Mouse (Mus musculus): ENCODE results near the gene Bfar. TPM values are rescaled to one million over a fixed set of nuclear protein-coding genes. Genes with fewer than 3 reads are reported as not detected.
A peak's percentile ranks its signal among the peaks of the same experiment; 100 is the strongest.
"Not testable (repeated sequence)": the region's sequence is repeated elsewhere in the genome, so short reads cannot be mapped to it uniquely, and the experiment has no call there.

Bfar gene
- 10 to 100 TPM; 34.8 to 39.8 (median 35.8) TPM for total RNA-seq (2022)

GRCm38 (mm10) chr16:13671685-13672385 lies at the start of gene Bfar, which contains the start of gene 3110001I22Rik:
Bfar (plus strand) TSS chr16:13671858.
3110001I22Rik (plus strand) TSS chr16:13671929.
- DNase-seq (ENCODE audit: low spot score in 2 of 2), result peak; percentile 72 to 91

- DNase-seq (ENCODE audit: low spot score in 2 of 2), result no peak
Observed at GRCm38 (mm10) chr16:13628345-13628744, 43.3 kb upstream of the Bfar start.

- DNase-seq (ENCODE audit: low spot score in 2 of 2), result not testable (repeated sequence)
Observed at GRCm38 (mm10) chr16:13638198-13638597, 33.5 kb upstream of the Bfar start.

GRCm38 (mm10) chr16:13639508-13639907 lies 32.1 kb upstream of the Bfar start:
- no peak for DNase-seq (ENCODE audit: low spot score in 2 of 2)

- no peak for DNase-seq (ENCODE audit: low spot score in 2 of 2)
Observed at GRCm38 (mm10) chr16:13640064-13640463, 31.6 kb upstream of the Bfar start.

GRCm38 (mm10) chr16:13644474-13644873 lies 27.2 kb upstream of the Bfar start:
- DNase-seq (ENCODE audit: low spot score in 2 of 2), result no peak

- no peak for DNase-seq (ENCODE audit: low spot score in 2 of 2)
Observed at GRCm38 (mm10) chr16:13645930-13646329, 25.7 kb upstream of the Bfar start.

GRCm38 (mm10) chr16:13658886-13659285 lies 12.8 kb upstream of the Bfar start:
- DNase-seq (ENCODE audit: low spot score in 2 of 2), result no peak

- DNase-seq (ENCODE audit: low spot score in 2 of 2), result no peak
Observed at GRCm38 (mm10) chr16:13660736-13661135, 10.9 kb upstream of the Bfar start.

- DNase-seq (ENCODE audit: low spot score in 2 of 2), result peak; percentile 90 to 93
Observed at GRCm38 (mm10) chr16:13667878-13668343, 3.7 kb upstream of the Bfar start, which contains the start of gene Parn. Parn (minus strand) TSS chr16:13668170.

- DNase-seq (ENCODE audit: low spot score in 2 of 2), result no peak
Observed at GRCm38 (mm10) chr16:13668402-13669108, 3.1 kb upstream of the Bfar start.

GRCm38 (mm10) chr16:13669282-13669681 lies 2.4 kb upstream of the Bfar start:
- no peak for DNase-seq (ENCODE audit: low spot score in 2 of 2)

GRCm38 (mm10) chr16:13670896-13671295 lies 762 bp upstream of the Bfar start:
- DNase-seq (ENCODE audit: low spot score in 2 of 2), result not testable (repeated sequence)

- no peak for DNase-seq (ENCODE audit: low spot score in 2 of 2)
Observed at GRCm38 (mm10) chr16:13672386-13672898, 784 bp downstream of the Bfar start.

- no peak for DNase-seq (ENCODE audit: low spot score in 2 of 2)
Observed at GRCm38 (mm10) chr16:13673114-13673513, 1.5 kb downstream of the Bfar start.

GRCm38 (mm10) chr16:13674511-13674910 lies 2.9 kb downstream of the Bfar start:
- DNase-seq (ENCODE audit: low spot score in 2 of 2), result no peak

- no peak for DNase-seq (ENCODE audit: low spot score in 2 of 2)
Observed at GRCm38 (mm10) chr16:13678601-13679319, 7.1 kb downstream of the Bfar start.

- DNase-seq (ENCODE audit: low spot score in 2 of 2), result no peak
Observed at GRCm38 (mm10) chr16:13698998-13699397, 27.3 kb downstream of the Bfar start.

- no peak for DNase-seq (ENCODE audit: low spot score in 2 of 2)
Observed at GRCm38 (mm10) chr16:13702184-13702583, 30.5 kb downstream of the Bfar start.

- no peak for DNase-seq (ENCODE audit: low spot score in 2 of 2)
Observed at GRCm38 (mm10) chr16:13704676-13705075, 33.0 kb downstream of the Bfar start.

- no peak for DNase-seq (ENCODE audit: low spot score in 2 of 2)
Observed at GRCm38 (mm10) chr16:13714910-13715309, 43.3 kb downstream of the Bfar start.

Measured in left cerebral cortex, adult 8-10 months (tissue).